Mouse (Mus musculus) limb, embryonic 13.5 days (tissue): ENCODE data around the gene Sprr2a1. TPM values are rescaled to one million over a fixed set of nuclear protein-coding genes. Genes with fewer than 3 reads are reported as not detected.
A peak's percentile ranks its signal among the peaks of the same experiment; 100 is the strongest.
"Not testable (repeated sequence)": the region's sequence is repeated elsewhere in the genome, so short reads cannot be mapped to it uniquely, and the experiment has no call there.

ENCODE experiments used
- ATAC-seq: fragments of 200-750 bp; cut with Nextera tagmentation; 2 replicates; pipeline ENCODE4 v1.8.0; 2017; ENCODE audit warnings: low read depth, moderate number of reproducible peaks, moderate TSS enrichment; ENCODE audit not compliant: low FRiP score
- H3K27ac ChIP-seq: fragments of 300-500 bp; sonication (generic); 2 replicates; pipeline ENCODE4 v1.5.1; 2015; ENCODE audit warnings: inconsistent platforms, mild to moderate bottlenecking, moderate library complexity
- H3K27me3 ChIP-seq: fragments of 300-500 bp; sonication (generic); 2 replicates; pipeline ENCODE4 v1.6.1; 2015; ENCODE audit warnings: mild to moderate bottlenecking, inconsistent platforms
- H3K36me3 ChIP-seq: fragments of 300-500 bp; sonication (generic); 2 replicates; pipeline ENCODE4 v1.6.1; 2015; ENCODE audit warnings: inconsistent platforms, mild to moderate bottlenecking, moderate library complexity
- H3K4me1 ChIP-seq: fragments of 300-500 bp; sonication (generic); 2 replicates; pipeline ENCODE4 v1.6.1; 2015; ENCODE audit warnings: inconsistent platforms
- H3K4me2 ChIP-seq: fragments of 300-500 bp; sonication (generic); replicated peaks from 2 replicates; pipeline ENCODE4 v1.6.1; 2015; ENCODE audit warnings: inconsistent platforms, mild to moderate bottlenecking, moderate library complexity
- H3K4me3 ChIP-seq: fragments of 300-500 bp; sonication (generic); 2 replicates; pipeline ENCODE4 v1.5.1; 2015; ENCODE audit warnings: moderate library complexity, mild to moderate bottlenecking, inconsistent platforms
- H3K9ac ChIP-seq: fragments of 300-500 bp; sonication (generic); 2 replicates; pipeline ENCODE4 v1.6.1; 2015; ENCODE audit warnings: mild to moderate bottlenecking, inconsistent platforms
- H3K9me3 ChIP-seq: fragments of 300-500 bp; sonication (generic); 2 replicates; pipeline ENCODE4 v1.6.1; 2016; ENCODE audit warnings: inconsistent platforms
- WGBS: fragments of 180-500 bp; shearing (Covaris S2); methylation state at CpG from one replicate; pipeline ENCODE4 v1.1.7; 2015; 5-methylcytosine and 5-hydroxymethylcytosine counted together
- polyA plus RNA-seq: library from polyadenylated mRNA; unstranded; fragments of >200 nt; fragmentation: Nextera tagmentation; extraction: Ambion mirVana; gene quantifications from 2 replicates; pipeline ENCODE4 v1.2.1, GENCODE M21; 2015

The Sprr2a1 gene
- 0.14 and 0.15 TPM in 2 replicates for polyA plus RNA-seq

GRCm38 (mm10) chr3:92215569-92215968, at the start of gene Sprr2a1, which contains the start of gene Sprr2a2:
Gene Sprr2a1, plus strand, starts transcription at chr3:92215799.
Gene Sprr2a2, plus strand, starts transcription at chr3:92215920.
- not testable (repeated sequence) for H3K9me3 ChIP-seq
- no CpG with 5 or more reads among the region's 2 CpGs for WGBS

GRCm38 (mm10) chr3:92169847-92170246, 45.8 kb upstream of the Sprr2a1 start:
- Histone ChIP-seq H3K4me1 (no peaks in the 10 kb centered on the region), H3K27ac (no peak overlapping the region), H3K4me3 (no peak overlapping the region), H3K9ac (no peak overlapping the region), H3K4me2 (no peak overlapping the region), H3K27me3 (no peaks in the 10 kb centered on the region), H3K36me3 (no peaks in the 10 kb centered on the region), H3K9me3 (no peaks in the 10 kb centered on the region)
- 85% methylated on average over 3 of the region's 3 CpGs for WGBS
- ATAC-seq = no peak

More at GRCm38 (mm10) chr3:92215569-92215968, at the start of gene Sprr2a1, which contains the start of gene Sprr2a2:
- not testable (repeated sequence) for H3K36me3 ChIP-seq, H3K9ac ChIP-seq, H3K4me3 ChIP-seq, H3K4me2 ChIP-seq, H3K27me3 ChIP-seq, H3K27ac ChIP-seq, ATAC-seq, H3K4me1 ChIP-seq

GRCm38 (mm10) chr3:92176880-92177279, 38.7 kb upstream of the Sprr2a1 start:
- Histone ChIP-seq H3K4me2 (no peak overlapping the region), H3K36me3 (no peaks in the 10 kb centered on the region), H3K4me3 (no peak overlapping the region), H3K4me1 (no peaks in the 10 kb centered on the region), H3K9ac (no peak overlapping the region), H3K9me3 (no peaks in the 10 kb centered on the region), H3K27me3 (no peaks in the 10 kb centered on the region), H3K27ac (no peak overlapping the region)
- WGBS = 59% methylated on average over 1 of the region's 1 CpGs
- ATAC-seq = no peak

- no peak overlapping the region for H3K9ac ChIP-seq
- H3K4me2 ChIP-seq = no peak overlapping the region
- no peak overlapping the region for H3K4me3 ChIP-seq
- H3K9me3 ChIP-seq = no peaks in the 10 kb centered on the region
- WGBS = 88% methylated on average over 6 of the region's 6 CpGs
- no peaks in the 10 kb centered on the region for H3K36me3 ChIP-seq
- H3K4me1 ChIP-seq = no peaks in the 10 kb centered on the region
- no peak overlapping the region for H3K27ac ChIP-seq
- peak; percentile 24; the same call in 1 of the 2 replicates for ATAC-seq
- no peaks in the 10 kb centered on the region for H3K27me3 ChIP-seq
Observed at GRCm38 (mm10) chr3:92195512-92196200, 19.9 kb upstream of the Sprr2a1 start.

- WGBS = no CpG with 5 or more reads among the region's 16 CpGs
- not testable (repeated sequence) for ATAC-seq, H3K4me1 ChIP-seq, H3K9me3 ChIP-seq, H3K27ac ChIP-seq, H3K4me3 ChIP-seq, H3K4me2 ChIP-seq, H3K9ac ChIP-seq, H3K36me3 ChIP-seq, H3K27me3 ChIP-seq
Observed at GRCm38 (mm10) chr3:92211133-92211925, 4.3 kb upstream of the Sprr2a1 start.

GRCm38 (mm10) chr3:92212059-92212458, 3.5 kb upstream of the Sprr2a1 start:
- not testable (repeated sequence) for H3K4me3 ChIP-seq, ATAC-seq, H3K27me3 ChIP-seq, H3K36me3 ChIP-seq, H3K9ac ChIP-seq, H3K4me2 ChIP-seq, H3K9me3 ChIP-seq, H3K27ac ChIP-seq, H3K4me1 ChIP-seq
- no CpG with 5 or more reads among the region's 1 CpGs for WGBS

- not testable (repeated sequence) for H3K4me1 ChIP-seq, H3K27me3 ChIP-seq, H3K9ac ChIP-seq, H3K27ac ChIP-seq, H3K9me3 ChIP-seq, H3K4me3 ChIP-seq, H3K36me3 ChIP-seq, ATAC-seq, H3K4me2 ChIP-seq
Observed at GRCm38 (mm10) chr3:92213651-92214050, 1.9 kb upstream of the Sprr2a1 start.

- ATAC-seq = peak; percentile 24; the same call in 1 of the 2 replicates
- H3K36me3 ChIP-seq, H3K27me3 ChIP-seq, H3K27ac ChIP-seq, H3K4me2 ChIP-seq, H3K4me3 ChIP-seq, H3K9ac ChIP-seq, H3K9me3 ChIP-seq, H3K4me1 ChIP-seq: not testable (repeated sequence)
- WGBS = no CpG with 5 or more reads among the region's 8 CpGs
Observed at GRCm38 (mm10) chr3:92219031-92219430, 3.4 kb downstream of the Sprr2a1 start.

GRCm38 (mm10) chr3:92223708-92224107, 8.1 kb downstream of the Sprr2a1 start:
- ATAC-seq = peak; percentile 46; the same call in 1 of the 2 replicates
- not testable (repeated sequence) for H3K9me3 ChIP-seq

GRCm38 (mm10) chr3:92227410-92227809, 11.8 kb downstream of the Sprr2a1 start:
- H3K9me3 ChIP-seq, H3K27me3 ChIP-seq, H3K27ac ChIP-seq, ATAC-seq, H3K4me2 ChIP-seq, H3K4me3 ChIP-seq, H3K9ac ChIP-seq, H3K4me1 ChIP-seq, H3K36me3 ChIP-seq: not testable (repeated sequence)
- WGBS = 78% methylated on average over 3 of the region's 3 CpGs

More at GRCm38 (mm10) chr3:92223708-92224107, 8.1 kb downstream of the Sprr2a1 start:
- H3K4me2 ChIP-seq, H3K27ac ChIP-seq, H3K27me3 ChIP-seq, H3K4me3 ChIP-seq, H3K9ac ChIP-seq, H3K4me1 ChIP-seq, H3K36me3 ChIP-seq: not testable (repeated sequence)

GRCm38 (mm10) chr3:92236463-92237189, 21.0 kb downstream of the Sprr2a1 start:
- not testable (repeated sequence) for H3K9ac ChIP-seq, H3K4me2 ChIP-seq, H3K4me1 ChIP-seq, H3K27me3 ChIP-seq, H3K4me3 ChIP-seq, H3K36me3 ChIP-seq, H3K9me3 ChIP-seq, H3K27ac ChIP-seq
- peak; percentile 26; the same call in 1 of the 2 replicates for ATAC-seq
- WGBS = no CpG with 5 or more reads among the region's 5 CpGs

GRCm38 (mm10) chr3:92238736-92239135, 23.1 kb downstream of the Sprr2a1 start:
- H3K9ac ChIP-seq, H3K4me1 ChIP-seq, H3K9me3 ChIP-seq, H3K36me3 ChIP-seq, H3K27me3 ChIP-seq, H3K4me2 ChIP-seq, H3K27ac ChIP-seq, H3K4me3 ChIP-seq: not testable (repeated sequence)
- peak; percentile 59 for ATAC-seq
